Mouse (Mus musculus) heart, embryonic 14.5 days (tissue): ENCODE data around the gene Cdh13. TPM values are rescaled to one million over a fixed set of nuclear protein-coding genes. Genes with fewer than 3 reads are reported as not detected.

ENCODE experiments used
- ATAC-seq: fragments of 200-750 bp; cut with Nextera tagmentation; 2 replicates; pipeline ENCODE4 v1.8.0; 2017; ENCODE audit warnings: low read depth, moderate TSS enrichment; ENCODE audit not compliant: insufficient number of reproducible peaks, insufficient read depth, low FRiP score
- H3K27ac ChIP-seq, 2 experiments: fragments of 200-500 bp in 1 of 2; fragments of 300-500 bp in 1 of 2; sonication (generic) in 1 of 2; replicated peaks in 1 of 2; 2 replicates each; pipeline ENCODE4 v1.5.1; 2012 to 2014; ENCODE audit warnings: low read depth in 2 of 2, low read length in 2 of 2, control low read depth in 1 of 2, mild to moderate bottlenecking in 1 of 2, mixed read lengths in 1 of 2; ENCODE audit not compliant: control insufficient read depth in 1 of 2, insufficient read depth in 1 of 2
- H3K27me3 ChIP-seq: fragments of 300-500 bp; sonication (generic); 2 replicates; pipeline ENCODE4 v1.6.1; 2014; ENCODE audit warnings: mild to moderate bottlenecking, low read length, control low read depth; ENCODE audit not compliant: control insufficient read depth, insufficient read depth
- H3K36me3 ChIP-seq: fragments of 300-500 bp; sonication (generic); 2 replicates; pipeline ENCODE4 v1.6.1; 2014; ENCODE audit warnings: mild to moderate bottlenecking, control low read depth, low read length, mixed read lengths; ENCODE audit not compliant: control insufficient read depth, insufficient read depth
- H3K4me1 ChIP-seq, 2 experiments: fragments of 200-500 bp in 1 of 2; fragments of 300-500 bp in 1 of 2; sonication (generic) in 1 of 2; 2 replicates each; pipeline ENCODE4 v1.6.1; 2012 to 2014; ENCODE audit warnings: low read length in 2 of 2, control low read depth in 1 of 2, mixed read lengths in 1 of 2; ENCODE audit not compliant: control insufficient read depth in 2 of 2, insufficient read depth in 2 of 2
- H3K4me2 ChIP-seq: fragments of 300-500 bp; sonication (generic); 2 replicates; pipeline ENCODE4 v1.6.1; 2014; ENCODE audit warnings: mild to moderate bottlenecking, low read length
- H3K4me3 ChIP-seq, 2 experiments: fragments of 200-500 bp in 1 of 2; fragments of 300-500 bp in 1 of 2; sonication (generic) in 1 of 2; 2 replicates each; pipeline ENCODE4 v1.5.1; 2012 to 2014; ENCODE audit warnings: low read length in 2 of 2, mild to moderate bottlenecking in 2 of 2, control low read depth in 1 of 2, low read depth in 1 of 2, moderate library complexity in 1 of 2; ENCODE audit not compliant: control insufficient read depth in 1 of 2, insufficient read depth in 1 of 2
- H3K9ac ChIP-seq: fragments of 300-500 bp; sonication (generic); 2 replicates; pipeline ENCODE4 v1.6.1; 2014; ENCODE audit warnings: mild to moderate bottlenecking, low read length
- H3K9me3 ChIP-seq: fragments of 300-500 bp; sonication (generic); 2 replicates; pipeline ENCODE4 v1.6.1; 2016; ENCODE audit warnings: low read length, control low read depth; ENCODE audit not compliant: control insufficient read depth
- whole genome bisulfite sequencing: fragments of 180-500 bp; shearing (Covaris S2); extraction: QIAGEN DNeasy Blood & Tissue Kit; methylation state at CpG from one replicate; pipeline ENCODE4 v1.1.7; 2014; 5-methylcytosine and 5-hydroxymethylcytosine counted together
- polyA plus RNA-seq: library from polyadenylated mRNA; unstranded; fragments of >200 nt; fragmentation: Nextera tagmentation; extraction: Ambion mirVana; gene quantifications from 2 replicates; pipeline ENCODE4 v1.2.1, GENCODE M21; 2014

Cdh13 gene
- polyA plus RNA-seq, 1 experiment from 2014 or later: 94.9 TPM

- Histone ChIP-seq H3K4me3 (no peak overlapping the region), H3K4me2 (no peak overlapping the region), H3K27me3 (no peaks in the 10 kb centered on the region), H3K4me1 (no peaks in the 10 kb centered on the region), H3K36me3 (no peaks in the 10 kb centered on the region), H3K27ac (no peak overlapping the region), H3K9me3 (no peaks in the 10 kb centered on the region), H3K9ac (no peak overlapping the region)
- 71% methylated on average over 4 of the region's 4 CpGs for WGBS
- no peak for ATAC-seq
Observed at GRCm38 (mm10) chr8:118552842-118553241, 269.3 kb downstream of the Cdh13 start.

- Histone ChIP-seq H3K9ac (no peak overlapping the region), H3K27ac (no peak overlapping the region), H3K27me3 (no peaks in the 10 kb centered on the region), H3K4me2 (no peak overlapping the region), H3K4me3 (no peak overlapping the region), H3K9me3 (no peaks in the 10 kb centered on the region), H3K36me3 (no peaks in the 10 kb centered on the region), H3K4me1 (0 out of 4 replicates have a peak, but pooled peaks cover 2% of the 10 kb centered on the region in 2 experiments)
- 76% methylated on average over 6 of the region's 6 CpGs for WGBS
- ATAC-seq: no peak
Observed at GRCm38 (mm10) chr8:118564024-118564423, 280.5 kb downstream of the Cdh13 start.

- Histone ChIP-seq H3K9me3 (no peaks in the 10 kb centered on the region), H3K27ac (no peak overlapping the region), H3K9ac (no peak overlapping the region), H3K4me3 (no peak overlapping the region), H3K27me3 (no peaks in the 10 kb centered on the region), H3K4me1 (0 out of 4 replicates have a peak, but pooled peaks cover under 1 to 4% of the 10 kb centered on the region in 2 experiments), H3K4me2 (no peak overlapping the region), H3K36me3 (no peaks in the 10 kb centered on the region)
- WGBS: 91% methylated on average over 5 of the region's 5 CpGs
- no peak for ATAC-seq
Observed at GRCm38 (mm10) chr8:118565186-118565585, 281.7 kb downstream of the Cdh13 start.

GRCm38 (mm10) chr8:118565887-118566747 is 282.6 kb downstream of the Cdh13 start:
- ATAC-seq: no peak
- WGBS: 83% methylated on average over 6 of the region's 6 CpGs
- H3K27me3 ChIP-seq: no peaks in the 10 kb centered on the region
- H3K36me3 ChIP-seq: no peaks in the 10 kb centered on the region
- H3K4me3 ChIP-seq: no peak overlapping the region
- no peak overlapping the region for H3K27ac ChIP-seq
- H3K4me1 ChIP-seq: 0 out of 4 replicates have a peak, but pooled peaks cover 0 to 4% of the 10 kb centered on the region in 2 experiments
- no peak overlapping the region for H3K9ac ChIP-seq
- H3K9me3 ChIP-seq: no peaks in the 10 kb centered on the region
- no peak overlapping the region for H3K4me2 ChIP-seq

- Histone ChIP-seq H3K27me3 (no peaks in the 10 kb centered on the region), H3K4me2 (no peak overlapping the region), H3K4me1 (0 out of 4 replicates have a peak, but pooled peaks cover 0 to 4% of the 10 kb centered on the region in 2 experiments), H3K9ac (no peak overlapping the region), H3K27ac (no peak overlapping the region), H3K36me3 (no peaks in the 10 kb centered on the region), H3K4me3 (no peak overlapping the region), H3K9me3 (no peaks in the 10 kb centered on the region)
- no peak for ATAC-seq
- WGBS: 66% methylated on average over 8 of the region's 8 CpGs
Observed at GRCm38 (mm10) chr8:118569366-118569765, 285.8 kb downstream of the Cdh13 start.

- Histone ChIP-seq H3K9me3 (peaks cover 5% of the 10 kb centered on the region; the same call in 1 of the 2 replicates), H3K4me2 (no peak overlapping the region), H3K4me1 (no peaks in the 10 kb centered on the region; a peak in 1 of 4 replicates), H3K9ac (no peak overlapping the region), H3K4me3 (no peak overlapping the region), H3K36me3 (no peaks in the 10 kb centered on the region), H3K27me3 (no peaks in the 10 kb centered on the region), H3K27ac (no peak overlapping the region)
- no peak for ATAC-seq
- WGBS: 85% methylated on average over 1 of the region's 1 CpGs
Observed at GRCm38 (mm10) chr8:118581256-118581655, 297.7 kb downstream of the Cdh13 start.

- Histone ChIP-seq H3K9me3 (peaks cover 5% of the 10 kb centered on the region; the same call in 1 of the 2 replicates), H3K27me3 (no peaks in the 10 kb centered on the region), H3K36me3 (no peaks in the 10 kb centered on the region), H3K4me1 (peaks cover 0 to 8% of the 10 kb centered on the region in 2 experiments; a peak in 2 of 4 replicates), H3K9ac (no peak overlapping the region), H3K4me3 (no peak overlapping the region), H3K27ac (no peak overlapping the region), H3K4me2 (no peak overlapping the region)
- ATAC-seq: no peak
- WGBS: 92% methylated on average over 8 of the region's 8 CpGs
Observed at GRCm38 (mm10) chr8:118582185-118582584, 298.7 kb downstream of the Cdh13 start.
